Mouse (Mus musculus): ENCODE measurements at regions not wholly inside any gene's neighbourhood (a gene's known extent, or its start where the extent isn't known, plus 50 kb on each side); places are given as distances from the start of the nearest gene placed in this dataset.

GRCm38 (mm10) chr4:81005507-81006328 lies 95.3 kb downstream of the Lurap1l start:
- no peak for DNase-seq

GRCm38 (mm10) chr4:81006546-81006945 lies 96.1 kb downstream of the Lurap1l start:
- no peak for DNase-seq

- no peak for DNase-seq
These were observed 111.4 kb downstream of the Lurap1l start for GRCm38 (mm10) chr4:81021850-81022249.

- no peak for DNase-seq
These were observed 113.1 kb downstream of the Lurap1l start for GRCm38 (mm10) chr4:81023436-81023983.

- no peak for DNase-seq
These were observed 117.1 kb downstream of the Lurap1l start for GRCm38 (mm10) chr4:81027558-81027957.

GRCm38 (mm10) chr4:81030671-81031070 lies 120.2 kb downstream of the Lurap1l start:
- no peak for DNase-seq

- no peak for DNase-seq
These were observed 127.0 kb downstream of the Lurap1l start for GRCm38 (mm10) chr4:81037336-81037902.

- no peak for DNase-seq
These were observed 147.8 kb downstream of the Lurap1l start for GRCm38 (mm10) chr4:81058227-81058626.

- DNase-seq: no peak
These were observed 148.4 kb downstream of the Lurap1l start for GRCm38 (mm10) chr4:81058809-81059208.

- no peak for DNase-seq
These were observed 148.9 kb downstream of the Lurap1l start for GRCm38 (mm10) chr4:81059356-81059755.

GRCm38 (mm10) chr4:81082290-81082947 lies 172.0 kb downstream of the Lurap1l start:
- DNase-seq: no peak

- DNase-seq: no peak
These were observed 174.7 kb downstream of the Lurap1l start for GRCm38 (mm10) chr4:81085188-81085587.

GRCm38 (mm10) chr4:81096581-81096980 lies 186.1 kb downstream of the Lurap1l start:
- no peak for DNase-seq

- DNase-seq: no peak
These were observed 187.2 kb downstream of the Lurap1l start for GRCm38 (mm10) chr4:81097597-81097996.

GRCm38 (mm10) chr4:81101049-81101448 lies 190.6 kb downstream of the Lurap1l start:
- no peak for DNase-seq

GRCm38 (mm10) chr4:81111307-81111706 lies 200.9 kb downstream of the Lurap1l start:
- no peak for DNase-seq

GRCm38 (mm10) chr4:81116411-81116810 lies 206.0 kb downstream of the Lurap1l start:
- no peak for DNase-seq

GRCm38 (mm10) chr4:81124155-81124554 lies 213.7 kb downstream of the Lurap1l start:
- no peak for DNase-seq

- DNase-seq: no peak
These were observed 219.4 kb downstream of the Lurap1l start for GRCm38 (mm10) chr4:81129874-81130273.

GRCm38 (mm10) chr4:81173111-81173510 lies 262.7 kb downstream of the Lurap1l start:
- no peak for DNase-seq

- DNase-seq: no peak
These were observed 265.1 kb downstream of the Mpdz start for GRCm38 (mm10) chr4:81177443-81178041.

GRCm38 (mm10) chr4:81178047-81178781 lies 264.4 kb downstream of the Mpdz start:
- DNase-seq: no peak

Data from adrenal gland, adult 8-10 months (tissue).